Mouse (Mus musculus) myocyte (in vitro differentiated cells): ENCODE measurements around the gene Popdc2. TPM values are rescaled to one million over a fixed set of nuclear protein-coding genes. Genes with fewer than 3 reads are reported as not detected.

Experiments used
- H3K27me3 ChIP-seq: one replicate; pipeline ENCODE4 v1.6.1; 2011; ENCODE audit not compliant: control insufficient read depth, insufficient read depth, insufficient read length
- H3K36me3 ChIP-seq: one replicate; pipeline ENCODE4 v1.6.1; 2011; ENCODE audit not compliant: control insufficient read depth, insufficient read depth
- H3K4me2 ChIP-seq: one replicate; pipeline ENCODE4 v1.6.1; 2011; ENCODE audit warnings: low read depth, control low read depth
- H3K4me3 ChIP-seq: one replicate; pipeline ENCODE4 v1.5.1; 2011; ENCODE audit warnings: mild to moderate bottlenecking, control low read depth, moderate library complexity
- H3K79me2 ChIP-seq: one replicate; pipeline ENCODE4 v1.6.1; 2011; ENCODE audit not compliant: control insufficient read depth, insufficient read depth
- H3ac ChIP-seq: one replicate; pipeline ENCODE4 v1.6.1; 2011; ENCODE audit not compliant: control insufficient read depth, insufficient read length
- CEBPB ChIP-seq: IDR thresholded peaks from 2 replicates; pipeline ENCODE4 v1.6.1; 2011; ENCODE audit warnings: mild to moderate bottlenecking, moderate library complexity; ENCODE audit not compliant: poor library complexity, insufficient read depth, severe bottlenecking
- E2F4 ChIP-seq: IDR thresholded peaks from one replicate; pipeline ENCODE4 v1.6.1; 2011; ENCODE audit warnings: mild to moderate bottlenecking, control low read depth, moderate library complexity; ENCODE audit not compliant: insufficient read depth
- MAX ChIP-seq: IDR thresholded peaks from one replicate; pipeline ENCODE4 v1.6.1; 2011; ENCODE audit warnings: low read depth, mild to moderate bottlenecking, control low read depth
- MYOD1 ChIP-seq, 3 experiments: IDR thresholded peaks; one replicate each; pipeline ENCODE4 v1.6.1; 2011; ENCODE audit warnings: control low read depth in 2 of 3, low read depth in 2 of 3, mild to moderate bottlenecking in 2 of 3, moderate library complexity in 1 of 3; ENCODE audit not compliant: insufficient read length in 2 of 3, control insufficient read depth in 1 of 3
- MYOG ChIP-seq, 3 experiments: IDR thresholded peaks; one replicate each; pipeline ENCODE4 v1.6.1; 2011; ENCODE audit warnings: control low read depth in 2 of 3, low read depth in 2 of 3, mild to moderate bottlenecking in 2 of 3; ENCODE audit not compliant: insufficient read length in 2 of 3, control insufficient read depth in 1 of 3, insufficient read depth in 1 of 3
- POLR2A ChIP-seq: IDR thresholded peaks from one replicate; pipeline ENCODE4 v1.6.1; 2011; ENCODE audit warnings: low read depth, mild to moderate bottlenecking, control low read depth, moderate library complexity; ENCODE audit not compliant: insufficient read length
- POLR2AphosphoS2 ChIP-seq: IDR thresholded peaks from one replicate; pipeline ENCODE4 v1.6.1; 2011; ENCODE audit warnings: low read depth, control low read depth; ENCODE audit not compliant: insufficient read length
- REST ChIP-seq: IDR thresholded peaks from one replicate; pipeline ENCODE4 v1.6.1; 2011; ENCODE audit warnings: mild to moderate bottlenecking, control low read depth, moderate library complexity; ENCODE audit not compliant: insufficient read depth, insufficient read length
- SRF ChIP-seq: IDR thresholded peaks from one replicate; pipeline ENCODE4 v1.6.1; 2011; ENCODE audit warnings: low read depth; ENCODE audit not compliant: control insufficient read depth, insufficient read length
- TCF12 ChIP-seq: IDR thresholded peaks from one replicate; pipeline ENCODE4 v1.6.1; 2011; ENCODE audit warnings: mild to moderate bottlenecking, control low read depth; ENCODE audit not compliant: poor library complexity, insufficient read depth, severe bottlenecking
- TCF3 ChIP-seq: IDR thresholded peaks from one replicate; pipeline ENCODE4 v1.6.1; 2011; ENCODE audit warnings: low read depth, control low read depth; ENCODE audit not compliant: insufficient read length
- USF1 ChIP-seq: IDR thresholded peaks from one replicate; pipeline ENCODE4 v1.6.1; 2011; ENCODE audit warnings: low read depth, mild to moderate bottlenecking, control low read depth, moderate library complexity
- polyA plus RNA-seq: library from polyadenylated mRNA; unstranded; fragments of >200 nt; fragmentation: generic; extraction: Trizol; gene quantifications from one replicate; pipeline ENCODE4 v1.2.1, GENCODE M21; 2012; ENCODE audit warnings: missing spikeins

Popdc2 gene
- polyA plus RNA-seq, 1 experiment: 10.5 TPM

- Histone ChIP-seq H3ac (no peak overlapping the region), H3K4me3 (no peak overlapping the region), H3K36me3 (peaks cover 12% of the 10 kb centered on the region), H3K79me2 (no peaks in the 10 kb centered on the region), H3K4me2 (no peak overlapping the region), H3K27me3 (no peaks in the 10 kb centered on the region)
- TF ChIP-seq REST: no peak
- no peak for TF ChIP-seq E2F4
- no peak for TF ChIP-seq MYOD1 (IDR thresholded peaks at IDR 0.05; ENCODE audit: control insufficient read depth in 1 of 3, insufficient read length in 2 of 3, low read depth in 2 of 3)
- TF ChIP-seq POLR2A: no peak
- TF ChIP-seq CEBPB: no peak
- TF ChIP-seq TCF12: no peak
- no peak for TF ChIP-seq MAX
- TF ChIP-seq TCF3: no peak
- TF ChIP-seq MYOG (IDR thresholded peaks at IDR 0.05; ENCODE audit: control insufficient read depth in 1 of 3, insufficient read depth in 1 of 3, insufficient read length in 2 of 3, low read depth in 2 of 3): no peak
- TF ChIP-seq POLR2AphosphoS2: no peak
Measured at GRCm38 (mm10) chr16:38358256-38358812, 3.7 kb upstream of the Popdc2 start.

GRCm38 (mm10) chr16:38359241-38359640, 2.8 kb upstream of the Popdc2 start:
- H3ac ChIP-seq: no peak overlapping the region
- peaks cover 9% of the 10 kb centered on the region for H3K36me3 ChIP-seq
- TF ChIP-seq E2F4 (no peak), MYOD1 (IDR thresholded peaks at IDR 0.05; ENCODE audit: control insufficient read depth in 1 of 3, insufficient read length in 2 of 3, low read depth in 2 of 3) (no peak), TCF3 (no peak), MYOG (IDR thresholded peaks at IDR 0.05; ENCODE audit: control insufficient read depth in 1 of 3, insufficient read depth in 1 of 3, insufficient read length in 2 of 3, low read depth in 2 of 3) (no peak), POLR2A (no peak), TCF12 (no peak), MAX (no peak), SRF (no peak), CEBPB (no peak), REST (no peak), POLR2AphosphoS2 (no peak), USF1 (no peak)
- H3K4me3 ChIP-seq: no peak overlapping the region
- no peaks in the 10 kb centered on the region for H3K27me3 ChIP-seq
- no peaks in the 10 kb centered on the region for H3K79me2 ChIP-seq
- no peak overlapping the region for H3K4me2 ChIP-seq

GRCm38 (mm10) chr16:38359857-38360256, 2.2 kb upstream of the Popdc2 start:
- H3ac ChIP-seq: no peak overlapping the region
- H3K4me3 ChIP-seq: no peak overlapping the region
- H3K27me3 ChIP-seq: no peaks in the 10 kb centered on the region
- no peak for TF ChIP-seq SRF
- no peak for TF ChIP-seq TCF3
- no peak for TF ChIP-seq MAX
- TF ChIP-seq POLR2AphosphoS2: no peak
- no peak for TF ChIP-seq TCF12
- TF ChIP-seq E2F4: no peak
- no peak for TF ChIP-seq CEBPB
- TF ChIP-seq MYOD1 (IDR thresholded peaks at IDR 0.05; ENCODE audit: control insufficient read depth in 1 of 3, insufficient read length in 2 of 3, low read depth in 2 of 3): no peak
- TF ChIP-seq REST: no peak
- TF ChIP-seq MYOG (IDR thresholded peaks at IDR 0.05; ENCODE audit: control insufficient read depth in 1 of 3, insufficient read depth in 1 of 3, insufficient read length in 2 of 3, low read depth in 2 of 3): no peak
- no peak for TF ChIP-seq POLR2A
- no peak for TF ChIP-seq USF1
- peaks cover 3% of the 10 kb centered on the region for H3K36me3 ChIP-seq
- H3K4me2 ChIP-seq: peak overlapping the region; percentile 39
- H3K79me2 ChIP-seq: no peaks in the 10 kb centered on the region

- no peaks in the 10 kb centered on the region for H3K36me3 ChIP-seq
- H3K4me2 ChIP-seq: peak overlapping the region; percentile 42
- no peaks in the 10 kb centered on the region for H3K79me2 ChIP-seq
- no peak for TF ChIP-seq REST
- peak; percentile 76 to 92 (median 91) for TF ChIP-seq MYOG (IDR thresholded peaks at IDR 0.05; ENCODE audit: control insufficient read depth in 1 of 3, insufficient read depth in 1 of 3, insufficient read length in 2 of 3, low read depth in 2 of 3)
- no peak for TF ChIP-seq E2F4
- TF ChIP-seq TCF12: peak; percentile 80
- peak; percentile 84 to 96 (median 91) for TF ChIP-seq MYOD1 (IDR thresholded peaks at IDR 0.05; ENCODE audit: control insufficient read depth in 1 of 3, insufficient read length in 2 of 3, low read depth in 2 of 3)
- no peak for TF ChIP-seq CEBPB
- TF ChIP-seq USF1: peak; percentile 80
- no peak for TF ChIP-seq SRF
- no peak for TF ChIP-seq POLR2A
- TF ChIP-seq TCF3: no peak
- peak; percentile 28 for TF ChIP-seq POLR2AphosphoS2
- TF ChIP-seq MAX: no peak
- no peaks in the 10 kb centered on the region for H3K27me3 ChIP-seq
- H3ac ChIP-seq: no peak overlapping the region
- no peak overlapping the region for H3K4me3 ChIP-seq
Measured at GRCm38 (mm10) chr16:38360317-38360716, 1.7 kb upstream of the Popdc2 start.
